Mouse (Mus musculus) lung, embryonic 14.5 days (tissue): ENCODE measurements around the gene Ezh1. TPM values are rescaled to one million over a fixed set of nuclear protein-coding genes. Genes with fewer than 3 reads are reported as not detected.
A peak's percentile ranks its signal among the peaks of the same experiment; 100 is the strongest.

Experiments
- ATAC-seq: fragments of 200-750 bp; cut with Nextera tagmentation; 2 replicates; pipeline ENCODE4 v1.8.0; 2017; ENCODE audit warnings: mild to moderate bottlenecking, moderate TSS enrichment, moderate library complexity; ENCODE audit not compliant: insufficient read depth
- DNase-seq: peaks from one replicate; pipeline ENCODE4 v3.0.0-alpha.2; 2015
- H3K27ac ChIP-seq: fragments of 300-500 bp; sonication (generic); 2 replicates; pipeline ENCODE4 v1.5.1; 2014; ENCODE audit warnings: low read depth, mild to moderate bottlenecking, moderate library complexity
- H3K27me3 ChIP-seq: fragments of 300-500 bp; sonication (generic); 2 replicates; pipeline ENCODE4 v1.6.1; 2014; ENCODE audit warnings: low read length, control low read depth; ENCODE audit not compliant: insufficient read depth
- H3K36me3 ChIP-seq: fragments of 300-500 bp; sonication (generic); 2 replicates; pipeline ENCODE4 v1.6.1; 2014; ENCODE audit warnings: control low read depth; ENCODE audit not compliant: insufficient read depth
- H3K4me1 ChIP-seq: fragments of 300-500 bp; sonication (generic); 2 replicates; pipeline ENCODE4 v1.6.1; 2014; ENCODE audit warnings: antibody characterized with exemption, control low read depth; ENCODE audit not compliant: insufficient read depth
- H3K4me2 ChIP-seq: fragments of 300-500 bp; sonication (generic); 2 replicates; pipeline ENCODE4 v1.6.1; 2014; ENCODE audit warnings: mild to moderate bottlenecking
- H3K4me3 ChIP-seq: fragments of 300-500 bp; sonication (generic); 2 replicates; pipeline ENCODE4 v1.5.1; 2014; ENCODE audit warnings: low read depth, low read length
- H3K9ac ChIP-seq: fragments of 300-500 bp; sonication (generic); 2 replicates; pipeline ENCODE4 v1.6.1; 2014
- H3K9me3 ChIP-seq: fragments of 300-500 bp; sonication (generic); 2 replicates; pipeline ENCODE4 v1.6.1; 2016; ENCODE audit warnings: low read depth, low read length, control low read depth
- CTCF ChIP-seq: IDR thresholded peaks from 2 replicates; pipeline ENCODE4 v1.5.1; 2016; ENCODE audit warnings: antibody characterized with exemption, low read depth
- WGBS: fragments of 180-500 bp; shearing (Covaris S2); extraction: QIAGEN DNeasy Blood & Tissue Kit; methylation state at CpG from one replicate; pipeline ENCODE4 v1.1.7; 2014; 5-methylcytosine and 5-hydroxymethylcytosine counted together
- polyA plus RNA-seq: library from polyadenylated mRNA; unstranded; fragments of >200 nt; fragmentation: Nextera tagmentation; extraction: Ambion mirVana; gene quantifications from 2 replicates; pipeline ENCODE4 v1.2.1, GENCODE M21; 2014

Gene Ezh1
- polyA plus RNA-seq, 1 experiment from 2014 or later = 18.9 TPM

GRCm38 (mm10) chr11:101263138-101263988 lies 37.1 kb upstream of the Ezh1 start:
- H3K9me3 ChIP-seq = no peaks in the 10 kb centered on the region
- H3K27ac ChIP-seq = no peak overlapping the region
- DNase-seq (no peak), ATAC-seq (no peak)
- peaks cover 3% of the 10 kb centered on the region; the same call in 1 of the 2 replicates for H3K36me3 ChIP-seq
- peaks cover 38% of the 10 kb centered on the region for H3K27me3 ChIP-seq
- H3K4me3 ChIP-seq = peak overlapping the region; percentile 11; the same call in 1 of the 2 replicates
- no peak overlapping the region for H3K9ac ChIP-seq
- H3K4me2 ChIP-seq = peak overlapping the region; percentile 100; the same call in 1 of the 2 replicates
- peaks cover 25% of the 10 kb centered on the region for H3K4me1 ChIP-seq
- no peak for TF ChIP-seq CTCF
- 14% methylated on average over 32 of the region's 32 CpGs for WGBS

GRCm38 (mm10) chr11:101262272-101262967 lies 36.2 kb upstream of the Ezh1 start:
- H3K36me3 ChIP-seq = peaks cover 9% of the 10 kb centered on the region; the same call in 1 of the 2 replicates
- 6% methylated on average over 24 of the region's 24 CpGs for WGBS
- H3K4me1 ChIP-seq = peaks cover 25% of the 10 kb centered on the region
- 0 out of 2 replicates have a peak overlapping the region, but pooled peaks have one; percentile 20 for H3K9ac ChIP-seq
- 0 out of 2 replicates have a peak overlapping the region, but pooled peaks have one; percentile 8 for H3K27ac ChIP-seq
- H3K27me3 ChIP-seq = peaks cover 38% of the 10 kb centered on the region
- peak overlapping the region; percentile 100 for H3K4me2 ChIP-seq
- no peaks in the 10 kb centered on the region for H3K9me3 ChIP-seq
- H3K4me3 ChIP-seq = peak overlapping the region; percentile 57
- ATAC-seq (no peak), DNase-seq (no peak)
- TF ChIP-seq CTCF = peak; percentile 33; the same call in 1 of the 2 replicates

- peak; percentile 34 for DNase-seq
- no peak for TF ChIP-seq CTCF
- peaks cover 38% of the 10 kb centered on the region for H3K27me3 ChIP-seq
- no peaks in the 10 kb centered on the region for H3K9me3 ChIP-seq
- H3K4me2 ChIP-seq = peak overlapping the region; percentile 100
- peaks cover 18% of the 10 kb centered on the region for H3K36me3 ChIP-seq
- H3K4me3 ChIP-seq = peak overlapping the region; percentile 57
- H3K27ac ChIP-seq = peak overlapping the region; percentile 80
- peaks cover 25% of the 10 kb centered on the region for H3K4me1 ChIP-seq
- H3K9ac ChIP-seq = peak overlapping the region; percentile 69
- no peak for ATAC-seq
- WGBS = under 1% methylated on average over 30 of the region's 30 CpGs
Observed at GRCm38 (mm10) chr11:101260826-101261380, 34.6 kb upstream of the Ezh1 start.

GRCm38 (mm10) chr11:101259948-101260825 lies 33.9 kb upstream of the Ezh1 start, which contains the start of gene Wnk4:
Wnk4 (plus strand) TSS chr11:101260567.
- under 1% methylated on average over 43 of the region's 43 CpGs for WGBS
- Histone ChIP-seq H3K4me2 (peak within 1 kb of the TSS; percentile 100), H3K36me3 (peaks cover 18% of the 10 kb centered on the region), H3K9me3 (no peaks in the 10 kb centered on the region), H3K27me3 (peaks cover 35% of the 10 kb centered on the region), H3K27ac (peak within 1 kb of the TSS; percentile 80), H3K9ac (peak within 1 kb of the TSS; percentile 69), H3K4me1 (peaks cover 20% of the 10 kb centered on the region), H3K4me3 (peak within 1 kb of the TSS; percentile 57)
- TF ChIP-seq CTCF = no peak
- ATAC-seq (peak; percentile 88), DNase-seq (peak; percentile 81)

GRCm38 (mm10) chr11:101259261-101259712 lies 33.0 kb upstream of the Ezh1 start:
- H3K27me3 ChIP-seq = peaks cover 27% of the 10 kb centered on the region
- ATAC-seq = peak; percentile 48
- peak overlapping the region; percentile 80 for H3K27ac ChIP-seq
- no peaks in the 10 kb centered on the region for H3K9me3 ChIP-seq
- H3K4me1 ChIP-seq = peaks cover 17% of the 10 kb centered on the region
- peaks cover 18% of the 10 kb centered on the region for H3K36me3 ChIP-seq
- peak; percentile 83 for DNase-seq
- H3K4me3 ChIP-seq = peak overlapping the region; percentile 57
- peak overlapping the region; percentile 100 for H3K4me2 ChIP-seq
- 18% methylated on average over 6 of the region's 6 CpGs for WGBS
- no peak for TF ChIP-seq CTCF
- H3K9ac ChIP-seq = peak overlapping the region; percentile 69; the same call in 1 of the 2 replicates
